Mouse (Mus musculus): Measurements from ENCODE around the gene Klrb1a. TPM values are rescaled to one million over a fixed set of nuclear protein-coding genes. Genes with fewer than 3 reads are reported as not detected.
"Not testable (repeated sequence)": the region's sequence is repeated elsewhere in the genome, so short reads cannot be mapped to it uniquely, and the experiment has no call there.

Gene Klrb1a
- total RNA-seq (2021), result not detected

- intact Hi-C loops (cut with DNase I), result loop anchor here (2.0 kb wide), 1 partner anchor 19 kb away; no protein-coding TSS in a partner anchor
- not testable (repeated sequence) for DNase-seq (ENCODE audit: extremely low spot score in 1 of 2, low spot score in 2 of 2)
These were observed at the start of gene Klrb1a for GRCm38 (mm10) chr6:128623433-128623832. Gene Klrb1a, minus strand, starts transcription at chr6:128623533.

GRCm38 (mm10) chr6:128669936-128670335 lies 46.6 kb upstream of the Klrb1a start:
- no peak for DNase-seq (ENCODE audit: extremely low spot score in 1 of 2, low spot score in 2 of 2)
- intact Hi-C loops (cut with DNase I), result no loop called here

- peak in 1 of 2 experiments; percentile 20 for DNase-seq (ENCODE audit: extremely low spot score in 1 of 2, low spot score in 2 of 2)
These were observed 38.9 kb upstream of the Klrb1a start, which contains the start of gene Clec2h for GRCm38 (mm10) chr6:128662206-128662605. Gene Clec2h, plus strand, starts transcription at chr6:128662385.

GRCm38 (mm10) chr6:128661249-128661648 lies 37.9 kb upstream of the Klrb1a start:
- intact Hi-C loops (cut with DNase I), result no loop called here
- no peak for DNase-seq (ENCODE audit: extremely low spot score in 1 of 2, low spot score in 2 of 2)

More at GRCm38 (mm10) chr6:128662206-128662605, 38.9 kb upstream of the Klrb1a start, which contains the start of gene Clec2h:
- intact Hi-C loops (cut with DNase I), result no loop called here

DNA sequence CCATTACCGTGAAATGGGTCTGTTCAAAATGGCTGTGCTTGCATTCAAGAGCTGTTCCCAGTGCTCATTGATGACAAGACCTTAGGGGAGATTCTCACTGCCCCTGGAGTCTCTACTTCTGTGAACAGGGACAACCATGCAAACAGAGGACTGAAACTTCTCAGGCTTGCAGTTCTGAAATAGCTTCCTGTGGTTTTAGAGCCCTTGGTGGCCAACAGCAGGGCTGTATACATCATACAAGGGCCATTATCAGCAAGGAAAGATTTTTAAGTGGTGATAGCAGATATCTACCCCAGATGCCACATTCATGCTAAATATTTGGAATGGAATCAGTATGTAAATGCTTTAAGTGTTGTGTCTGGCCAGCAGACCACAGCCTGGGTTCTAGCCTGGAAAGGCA lies 29.6 kb upstream of the Klrb1a start:
- DNase-seq (ENCODE audit: extremely low spot score in 1 of 2, low spot score in 2 of 2), result no peak
- intact Hi-C loops (cut with DNase I), result no loop called here

DNA sequence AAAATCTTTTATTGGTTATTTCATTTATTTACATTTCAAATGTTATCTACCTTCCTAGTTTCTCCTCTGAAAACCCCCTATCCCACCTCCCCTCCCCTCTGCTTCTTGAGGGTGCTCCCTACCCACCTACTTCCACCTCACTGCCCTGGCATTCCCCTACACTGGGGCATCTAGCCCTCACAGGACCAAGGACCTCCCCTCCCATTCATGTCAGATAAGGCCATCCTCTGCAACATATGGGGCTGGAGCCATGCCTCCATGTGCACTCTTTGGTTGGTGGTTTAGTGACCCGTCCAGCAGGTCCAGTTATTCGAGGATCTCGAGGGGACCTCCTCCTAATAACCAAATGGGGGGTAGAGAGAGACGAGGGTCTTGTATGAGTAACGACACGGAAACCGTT lies 27.5 kb upstream of the Klrb1a start:
- intact Hi-C loops (cut with DNase I); DNase-seq (ENCODE audit: extremely low spot score in 1 of 2, low spot score in 2 of 2): not testable (repeated sequence)

DNA sequence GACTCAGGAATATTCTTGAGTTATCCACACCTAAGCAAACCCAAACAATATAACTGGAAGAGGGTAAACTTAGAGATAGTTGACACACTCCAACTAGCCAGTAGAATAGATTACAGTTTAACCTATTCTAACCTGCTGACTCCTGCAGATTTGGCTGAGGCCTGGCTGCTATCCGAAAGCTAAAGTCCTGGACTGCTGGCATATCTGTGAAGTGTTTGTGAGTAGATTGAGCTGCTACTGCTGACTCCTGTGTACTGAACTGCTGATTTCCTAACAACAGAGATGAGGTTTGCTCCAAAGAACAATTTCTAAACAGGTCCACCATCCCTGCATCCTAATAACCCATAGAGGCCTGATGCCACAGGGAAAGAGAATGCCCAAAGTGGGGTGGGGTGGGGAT lies 26.9 kb upstream of the Klrb1a start:
- intact Hi-C loops (cut with DNase I), result no loop called here
- DNase-seq (ENCODE audit: extremely low spot score in 1 of 2, low spot score in 2 of 2), result no peak

DNA sequence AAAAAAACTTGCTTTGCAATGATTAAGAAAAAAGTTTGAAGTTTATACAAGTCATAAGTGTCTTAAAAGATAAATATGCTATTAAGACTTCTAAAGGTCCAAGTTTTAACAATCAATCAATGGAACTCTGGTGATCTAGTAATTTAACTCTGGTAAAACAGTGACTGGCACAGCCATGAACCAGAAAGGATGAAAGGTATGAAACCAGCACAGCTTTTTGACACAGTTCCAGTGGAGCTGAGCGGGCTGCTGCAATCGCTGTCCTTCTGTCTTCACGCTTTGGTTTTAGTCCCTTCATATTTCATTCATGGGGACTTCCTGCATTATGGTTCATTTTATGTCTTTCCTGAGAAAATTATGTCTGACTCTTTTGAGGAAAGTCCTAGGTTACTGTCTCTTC lies 26.3 kb upstream of the Klrb1a start:
- intact Hi-C loops (cut with DNase I), result no loop called here
- DNase-seq (ENCODE audit: extremely low spot score in 1 of 2, low spot score in 2 of 2), result no peak

GRCm38 (mm10) chr6:128645708-128646107 lies 22.4 kb upstream of the Klrb1a start:
- DNase-seq (ENCODE audit: extremely low spot score in 1 of 2, low spot score in 2 of 2); intact Hi-C loops (cut with DNase I): not testable (repeated sequence)

DNA sequence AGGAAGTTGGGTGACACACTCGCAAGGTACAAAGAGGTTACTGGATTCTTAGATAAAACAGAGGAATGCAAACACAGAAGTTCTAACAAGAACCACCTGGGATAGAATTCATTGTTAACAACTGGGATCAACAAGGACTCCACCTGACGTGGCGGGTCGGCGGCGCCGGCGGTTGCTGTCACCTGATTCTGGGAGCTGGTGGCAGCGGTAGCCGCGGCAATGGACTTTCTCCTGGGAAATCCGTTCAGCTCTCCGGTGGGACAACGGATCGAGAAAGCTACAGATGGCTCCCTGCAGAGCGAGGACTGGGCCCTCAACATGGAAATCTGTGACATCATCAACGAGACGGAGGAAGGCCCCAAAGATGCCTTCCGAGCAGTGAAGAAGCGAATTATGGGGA lies 21.4 kb upstream of the Klrb1a start:
- DNase-seq (ENCODE audit: extremely low spot score in 1 of 2, low spot score in 2 of 2); intact Hi-C loops (cut with DNase I): not testable (repeated sequence)

GRCm38 (mm10) chr6:128643999-128644398 lies 20.7 kb upstream of the Klrb1a start:
- no peak for DNase-seq (ENCODE audit: extremely low spot score in 1 of 2, low spot score in 2 of 2)
- intact Hi-C loops (cut with DNase I), result no loop called here

DNA sequence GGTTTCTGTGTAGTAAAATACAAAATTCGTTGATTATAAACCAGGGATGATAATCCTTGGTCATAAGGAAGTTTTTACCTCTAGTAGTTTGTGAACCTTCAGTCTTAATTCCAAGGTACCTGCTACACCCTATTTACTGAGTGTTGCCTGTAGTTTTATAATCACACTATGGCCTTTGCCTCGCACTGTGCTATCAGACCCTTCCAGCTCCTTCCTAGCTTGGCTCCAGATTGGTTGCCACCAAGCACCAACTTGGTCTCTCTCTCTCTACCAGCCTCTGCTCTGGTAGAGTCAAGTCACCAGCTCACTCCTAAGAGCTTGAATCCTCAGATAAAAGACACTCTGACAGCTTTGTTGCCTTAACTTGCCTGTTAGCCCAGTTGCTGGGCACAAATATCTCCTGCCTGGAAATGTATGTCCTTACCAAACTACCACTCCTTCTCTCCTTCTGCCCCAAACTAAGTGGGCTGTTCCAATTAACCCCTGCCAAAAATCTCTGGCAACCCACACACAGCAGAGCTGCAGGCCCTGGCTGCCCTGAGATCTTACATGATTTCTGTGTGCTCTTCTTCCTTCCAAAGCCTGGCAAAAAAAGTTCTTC lies 17.9 kb upstream of the Klrb1a start:
- intact Hi-C loops (cut with DNase I), result no loop called here
- DNase-seq (ENCODE audit: extremely low spot score in 1 of 2, low spot score in 2 of 2), result no peak

DNA sequence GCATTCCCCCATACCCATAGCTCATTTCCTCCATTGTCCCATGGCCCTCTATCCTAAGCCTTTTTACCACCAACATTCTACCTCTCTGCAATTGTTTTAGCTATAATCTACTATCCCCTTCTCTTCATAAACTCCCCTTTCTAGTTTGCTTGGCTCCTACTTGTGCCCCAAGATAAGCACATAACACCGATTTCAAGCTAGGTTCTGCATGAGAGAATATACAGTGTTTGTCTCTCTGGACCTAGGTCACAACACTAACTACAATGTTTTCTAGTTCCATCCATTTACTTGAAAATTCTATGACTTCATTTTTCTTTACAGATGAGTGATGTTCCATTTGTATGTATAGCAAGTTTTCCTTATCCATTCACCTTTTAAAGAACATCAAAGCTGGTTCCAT lies 17.3 kb upstream of the Klrb1a start:
- DNase-seq (ENCODE audit: extremely low spot score in 1 of 2, low spot score in 2 of 2), result no peak
- intact Hi-C loops (cut with DNase I), result no loop called here

DNA sequence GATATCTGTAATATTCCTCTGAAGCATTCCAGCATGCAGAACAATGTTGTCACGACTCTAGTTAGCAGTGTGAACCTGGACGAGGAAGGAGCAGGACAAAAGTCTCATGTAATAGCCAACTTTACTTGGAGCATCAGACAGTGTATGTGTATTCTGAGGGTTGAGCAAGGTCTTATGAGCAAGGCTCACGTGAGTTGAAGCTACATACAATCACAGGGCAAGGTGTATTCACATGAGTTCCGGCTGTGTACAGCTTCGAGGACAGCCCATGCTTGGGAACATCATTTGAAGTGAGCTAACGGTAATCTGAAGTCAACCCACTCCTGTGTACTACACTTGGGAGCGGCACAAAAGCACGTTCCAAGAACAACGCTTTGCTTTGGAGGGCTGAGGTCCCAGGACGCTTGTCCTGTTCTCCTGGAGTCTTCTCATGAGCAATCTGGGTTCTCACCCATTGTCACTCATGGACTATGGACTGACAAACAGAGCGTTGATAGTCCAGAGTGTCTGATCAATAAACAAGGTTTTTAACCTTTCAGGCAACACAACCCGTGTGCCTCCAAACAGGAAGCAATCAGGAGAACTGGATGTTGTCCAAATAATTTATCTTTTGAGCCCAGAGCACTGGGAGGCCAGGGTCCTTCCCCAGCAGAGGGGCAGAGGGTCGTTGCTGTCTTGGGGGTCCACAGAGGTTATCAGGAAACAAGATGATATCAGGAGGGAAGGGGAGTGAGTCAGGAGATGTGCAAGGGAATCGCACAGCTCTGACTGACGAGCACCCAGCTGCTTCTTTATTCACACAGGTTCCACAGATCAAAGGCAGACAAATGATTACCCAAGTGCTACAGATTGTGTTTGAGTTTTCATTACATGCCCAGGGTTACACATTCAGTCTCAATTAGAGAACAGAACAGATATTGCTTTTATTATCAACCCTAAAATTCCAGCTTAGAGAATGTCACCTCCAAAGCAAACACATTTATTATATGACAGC lies 7.9 kb upstream of the Klrb1a start:
- intact Hi-C loops (cut with DNase I); DNase-seq (ENCODE audit: extremely low spot score in 1 of 2, low spot score in 2 of 2): not testable (repeated sequence)

GRCm38 (mm10) chr6:128629771-128630739 lies 6.7 kb upstream of the Klrb1a start:
- DNase-seq (ENCODE audit: extremely low spot score in 1 of 2, low spot score in 2 of 2), result peak; percentile 36 to 42
- intact Hi-C loops (cut with DNase I), result not testable (repeated sequence)

GRCm38 (mm10) chr6:128625246-128625645 lies 1.9 kb upstream of the Klrb1a start:
- not testable (repeated sequence) for DNase-seq (ENCODE audit: extremely low spot score in 1 of 2, low spot score in 2 of 2)
- intact Hi-C loops (cut with DNase I), result loop anchor here (2.0 kb wide), 1 partner anchor 166 kb away; no protein-coding TSS in a partner anchor

DNA sequence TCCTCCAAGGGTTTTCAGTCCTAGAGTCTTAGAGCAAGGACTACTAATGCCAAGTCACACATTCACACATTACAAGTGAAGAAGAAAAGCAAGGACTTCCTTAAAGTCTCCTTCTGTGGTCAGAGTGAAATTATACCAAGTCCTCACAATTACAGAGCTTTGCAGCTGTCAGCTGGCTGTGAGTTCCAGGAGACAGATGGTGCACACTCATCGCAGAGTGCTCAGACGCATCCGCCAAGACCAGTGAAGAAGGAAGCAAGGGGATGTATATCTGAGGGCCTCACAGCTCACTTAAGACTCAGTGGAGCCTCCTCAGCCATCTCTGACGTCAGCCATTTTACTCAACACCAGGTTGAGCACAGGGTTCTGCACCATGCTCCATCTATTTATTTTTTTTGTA lies 1.1 kb upstream of the Klrb1a start:
- DNase-seq (ENCODE audit: extremely low spot score in 1 of 2, low spot score in 2 of 2), result no peak
- intact Hi-C loops (cut with DNase I), result loop anchor here (2.0 kb wide), 1 partner anchor 166 kb away; no protein-coding TSS in a partner anchor

DNA sequence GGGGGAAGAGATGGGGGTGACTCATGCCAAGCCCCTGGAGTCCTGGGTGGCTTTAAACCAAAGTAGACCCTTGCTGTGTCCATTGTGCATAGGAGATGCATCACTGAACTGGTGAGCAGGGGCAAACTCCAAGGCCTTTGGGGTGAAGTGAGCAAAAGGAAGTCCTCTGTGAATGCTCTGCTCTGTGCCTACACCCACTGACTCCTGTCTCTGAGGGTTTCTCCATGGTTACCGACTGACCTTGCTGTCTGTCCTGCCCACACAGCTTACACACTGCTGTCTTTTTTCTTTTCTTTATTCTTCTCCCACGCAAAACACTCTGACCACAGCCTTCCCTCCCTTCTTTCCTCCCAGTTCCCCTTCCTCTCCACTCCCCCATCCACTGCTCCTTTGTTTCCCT lies 600 bp downstream of the Klrb1a start:
- intact Hi-C loops (cut with DNase I), result loop anchor here (2.0 kb wide), 1 partner anchor 18 kb away; no protein-coding TSS in a partner anchor
- no peak for DNase-seq (ENCODE audit: extremely low spot score in 1 of 2, low spot score in 2 of 2)
